Mouse (Mus musculus) activated CD4-positive, CD25-positive, alpha-beta regulatory T cell, adult 9 weeks (primary cell): ENCODE measurements around the gene Tinf2. TPM values are rescaled to one million over a fixed set of nuclear protein-coding genes. Genes with fewer than 3 reads are reported as not detected.

Experiments
- polyA plus RNA-seq: library from polyadenylated mRNA; unstranded; fragments of 100-300 nt; shearing (Covaris generic); gene quantifications from one replicate; pipeline ENCODE4 v1.2.1, GENCODE M21; 2017

Gene Tinf2
- polyA plus RNA-seq: 62.3 TPM

GRCm38 (mm10) chr14:55681160-55682117 is at the start of gene Tinf2:
Gene Tinf2 (minus strand): TSS chr14:55681820.

GRCm38 (mm10) chr14:55721700-55722437 is 40.2 kb upstream of the Tinf2 start, which contains the start of gene Rabggta:
Gene Rabggta (minus strand): TSS chr14:55722263.

GRCm38 (mm10) chr14:55713729-55714122 is 32.1 kb upstream of the Tinf2 start, which contains the start of gene Tgm1:
Gene Tgm1 (minus strand): TSS chr14:55713926.

GRCm38 (mm10) chr14:55671833-55672740 is 9.5 kb downstream of the Tinf2 start, which contains the start of the genes Gmpr2 and Nedd8:
Gene Gmpr2 (plus strand): TSS chr14:55671941.
Gene Nedd8 (minus strand): TSS chr14:55672124.

GRCm38 (mm10) chr14:55659960-55660573 is 21.6 kb downstream of the Tinf2 start, which contains the start of gene Mdp1:
Gene Mdp1 (minus strand): TSS chr14:55660508.

GRCm38 (mm10) chr14:55649884-55650283 is 31.7 kb downstream of the Tinf2 start, which contains the start of gene Tssk4:
Gene Tssk4 (plus strand): TSS chr14:55650184.

GRCm38 (mm10) chr14:55643060-55643907 is 38.3 kb downstream of the Tinf2 start, which contains the start of gene Tm9sf1:
Gene Tm9sf1 (minus strand): TSS chr14:55643806.

GRCm38 (mm10) chr14:55637795-55638194 is 43.8 kb downstream of the Tinf2 start, which contains the start of gene Gm49378:
Gene Gm49378 (minus strand): TSS chr14:55637895.

GRCm38 (mm10) chr14:55635523-55636007 is 46.1 kb downstream of the Tinf2 start, which contains the start of gene Ipo4:
Gene Ipo4 (minus strand): TSS chr14:55635957.

Other genes with a start within 250 kb of the Tinf2 start
- 39.7 TPM for gene Dhrs4, start 203.1 kb downstream of the Tinf2 start, polyA plus RNA-seq
- not detected for gene Carmil3, start 191.2 kb downstream of the Tinf2 start, polyA plus RNA-seq
- gene Cpne6, start 171.4 kb downstream of the Tinf2 start, polyA plus RNA-seq: not detected
- gene Nrl, start 156.8 kb downstream of the Tinf2 start, polyA plus RNA-seq: 0.07 TPM
- gene Pck2, start 141.6 kb downstream of the Tinf2 start, polyA plus RNA-seq: 46.5 TPM
- gene Dcaf11, start 121.8 kb downstream of the Tinf2 start, polyA plus RNA-seq: 159 TPM
- gene A730061H03Rik, start 121.4 kb downstream of the Tinf2 start, polyA plus RNA-seq: 4.7 TPM
- gene Fitm1, start 106.2 kb downstream of the Tinf2 start, polyA plus RNA-seq: not detected
- 1,178 TPM for gene Psme1, start 103.7 kb downstream of the Tinf2 start, polyA plus RNA-seq
- gene Emc9, start 96.5 kb downstream of the Tinf2 start, polyA plus RNA-seq: 32.1 TPM
- gene Psme2, start 90.7 kb downstream of the Tinf2 start, polyA plus RNA-seq: 1,001 TPM
- gene Rnf31, start 90.1 kb downstream of the Tinf2 start, polyA plus RNA-seq: 79.7 TPM
- gene Irf9, start 78.2 kb downstream of the Tinf2 start, polyA plus RNA-seq: 209 TPM
- 10.1 TPM for gene Rec8, start 63.8 kb downstream of the Tinf2 start, polyA plus RNA-seq
- 74.4 TPM for gene Ipo4, start 45.9 kb downstream of the Tinf2 start, polyA plus RNA-seq
- gene Gm49378, start 43.9 kb downstream of the Tinf2 start, polyA plus RNA-seq: 2.5 TPM
- 95.5 TPM for gene Tm9sf1, start 38.0 kb downstream of the Tinf2 start, polyA plus RNA-seq
- gene Tssk4, start 31.6 kb downstream of the Tinf2 start, polyA plus RNA-seq: 1.4 TPM
- 120 TPM for gene Mdp1, start 21.3 kb downstream of the Tinf2 start, polyA plus RNA-seq
- 49.3 TPM for gene Gmpr2, start 9.9 kb downstream of the Tinf2 start, polyA plus RNA-seq
- 452 TPM for gene Nedd8, start 9.7 kb downstream of the Tinf2 start, polyA plus RNA-seq
- 0.39 TPM for gene Tgm1, start 32.1 kb upstream of the Tinf2 start, polyA plus RNA-seq
- gene Rabggta, start 40.4 kb upstream of the Tinf2 start, polyA plus RNA-seq: 71.3 TPM
- gene Dhrs1, start 63.9 kb upstream of the Tinf2 start, polyA plus RNA-seq: 56.9 TPM
- gene Nop9, start 63.9 kb upstream of the Tinf2 start, polyA plus RNA-seq: 15.6 TPM
- not detected for gene Cideb, start 76.6 kb upstream of the Tinf2 start, polyA plus RNA-seq
- gene Ltb4r2, start 79.6 kb upstream of the Tinf2 start, polyA plus RNA-seq: not detected
- 3.1 TPM for gene Ltb4r1, start 84.1 kb upstream of the Tinf2 start, polyA plus RNA-seq
- gene Adcy4, start 102.3 kb upstream of the Tinf2 start, polyA plus RNA-seq: 0.11 TPM
- 81.9 TPM for gene Ripk3, start 107.0 kb upstream of the Tinf2 start, polyA plus RNA-seq
- not detected for gene Nfatc4, start 141.3 kb upstream of the Tinf2 start, polyA plus RNA-seq
- gene Nynrin, start 172.2 kb upstream of the Tinf2 start, polyA plus RNA-seq: 1.5 TPM
- gene Cbln3, start 202.6 kb upstream of the Tinf2 start, polyA plus RNA-seq: not detected
- 115 TPM for gene Khnyn, start 203.1 kb upstream of the Tinf2 start, polyA plus RNA-seq
- 75.8 TPM for gene Sdr39u1, start 218.5 kb upstream of the Tinf2 start, polyA plus RNA-seq